Mouse (Mus musculus) liver, embryonic 14.5 days (tissue): Measurements from ENCODE around the gene Dok4. TPM values are rescaled to one million over a fixed set of nuclear protein-coding genes. Genes with fewer than 3 reads are reported as not detected.
A peak's percentile ranks its signal among the peaks of the same experiment; 100 is the strongest.

Experiments used
- ATAC-seq: fragments of 200-750 bp; cut with Nextera tagmentation; 2 replicates; pipeline ENCODE4 v1.8.0; 2017; ENCODE audit warnings: moderate number of reproducible peaks, mild to moderate bottlenecking, moderate library complexity; ENCODE audit not compliant: insufficient read depth
- DNase-seq, 3 experiments: peaks; one replicate each; pipeline ENCODE4 v3.0.0-alpha.2; 2012 to 2013; ENCODE audit warnings: low read depth in 3 of 3, low spot score in 3 of 3
- H3K27ac ChIP-seq: fragments of 300-500 bp; sonication (generic); 2 replicates; pipeline ENCODE4 v1.5.1; 2014; ENCODE audit warnings: moderate library complexity, mild to moderate bottlenecking, control low read depth, inconsistent platforms
- H3K27me3 ChIP-seq: fragments of 300-500 bp; sonication (generic); 2 replicates; pipeline ENCODE4 v1.6.1; 2014; ENCODE audit warnings: mild to moderate bottlenecking, low read length, moderate library complexity; ENCODE audit not compliant: control insufficient read depth, insufficient read depth
- H3K36me3 ChIP-seq: fragments of 300-500 bp; sonication (generic); replicated peaks from 2 replicates; pipeline ENCODE4 v1.6.1; 2014; ENCODE audit warnings: low read depth; ENCODE audit not compliant: control insufficient read depth, insufficient read depth
- H3K4me1 ChIP-seq, 2 experiments: fragments of 200-500 bp in 1 of 2; fragments of 300-500 bp in 1 of 2; sonication (generic) in 1 of 2; replicated peaks; 2 replicates each; pipeline ENCODE4 v1.6.1; 2012 to 2014; ENCODE audit warnings: antibody characterized with exemption in 1 of 2, inconsistent platforms in 1 of 2, low read length in 1 of 2; ENCODE audit not compliant: control insufficient read depth in 2 of 2, insufficient read depth in 2 of 2
- H3K4me2 ChIP-seq: fragments of 300-500 bp; sonication (generic); 2 replicates; pipeline ENCODE4 v1.6.1; 2014; ENCODE audit warnings: low read depth, mild to moderate bottlenecking, control low read depth, moderate library complexity
- H3K4me3 ChIP-seq, 2 experiments: fragments of 200-500 bp in 1 of 2; fragments of 300-500 bp in 1 of 2; sonication (generic) in 1 of 2; 2 replicates each; pipeline ENCODE4 v1.5.1; 2012 to 2014; ENCODE audit warnings: low read depth in 2 of 2, low read length in 2 of 2, mild to moderate bottlenecking in 2 of 2, control low read depth in 1 of 2, inconsistent platforms in 1 of 2, moderate library complexity in 1 of 2; ENCODE audit not compliant: insufficient read depth in 1 of 2
- H3K9ac ChIP-seq: fragments of 300-500 bp; sonication (generic); replicated peaks from 2 replicates; pipeline ENCODE4 v1.6.1; 2014; ENCODE audit warnings: mild to moderate bottlenecking, control low read depth, moderate library complexity
- H3K9me3 ChIP-seq: fragments of 300-500 bp; sonication (generic); 2 replicates; pipeline ENCODE4 v1.6.1; 2016; ENCODE audit warnings: low read length, mixed read lengths; ENCODE audit not compliant: control insufficient read depth
- CTCF ChIP-seq: IDR thresholded peaks from 2 replicates; pipeline ENCODE4 v1.5.1; 2016; ENCODE audit warnings: antibody characterized with exemption, low read depth, control low read depth
- EP300 ChIP-seq: IDR thresholded peaks from 2 replicates; pipeline ENCODE4 v1.6.1; 2016; ENCODE audit warnings: antibody characterized with exemption, low read depth
- WGBS: fragments of 180-500 bp; shearing (Covaris S2); extraction: QIAGEN DNeasy Blood & Tissue Kit; methylation state at CpG from one replicate; pipeline ENCODE4 v1.1.7; 2014; ENCODE audit not compliant: insufficient replicate concordance; 5-methylcytosine and 5-hydroxymethylcytosine counted together
- polyA plus RNA-seq, 2 experiments: library from polyadenylated mRNA; depleted of rRNA in 1 of 2; stranded (reverse) in 1 of 2; unstranded in 1 of 2; fragments of >200 nt; fragmentation: Nextera tagmentation in 1 of 2; extraction: Ambion mirVana in 1 of 2; gene quantifications; 2 replicates each; pipeline versions ENCODE4 v1.2.1 to v1.2.3; 2012 to 2014

Dok4 gene
- polyA plus RNA-seq, 2 experiments = 7.2 to 11.1 TPM

GRCm38 (mm10) chr8:94863897-94864673 lies 12.0 kb downstream of the Dok4 start:
- Histone ChIP-seq H3K9me3 (no peaks in the 10 kb centered on the region), H3K27me3 (no peaks in the 10 kb centered on the region), H3K4me2 (no peak overlapping the region), H3K4me1 (peaks cover 9 to 16% of the 10 kb centered on the region in 2 experiments), H3K4me3 (no peak overlapping the region), H3K9ac (no peak overlapping the region; the same call in 1 of the 2 replicates), H3K27ac (no peak overlapping the region), H3K36me3 (peaks cover 54% of the 10 kb centered on the region)
- DNase-seq (peak in 2 of 3 experiments; percentile 22 to 37), ATAC-seq (peak; percentile 39; the same call in 1 of the 2 replicates)
- WGBS = 60% methylated on average over 10 of the region's 10 CpGs
- TF ChIP-seq EP300 (peak; percentile 51; the same call in 1 of the 2 replicates), CTCF (peak; percentile 48; the same call in 1 of the 2 replicates)

GRCm38 (mm10) chr8:94862487-94863220 lies 13.5 kb downstream of the Dok4 start:
- H3K4me1 ChIP-seq = peaks cover 12 to 21% of the 10 kb centered on the region in 2 experiments

GRCm38 (mm10) chr8:94861352-94861910 lies 14.7 kb downstream of the Dok4 start:
- Histone ChIP-seq H3K9me3 (no peaks in the 10 kb centered on the region), H3K4me3 (no peak overlapping the region), H3K27me3 (no peaks in the 10 kb centered on the region), H3K27ac (no peak overlapping the region), H3K4me2 (no peak overlapping the region), H3K9ac (no peak overlapping the region), H3K4me1 (peaks cover 12 to 21% of the 10 kb centered on the region in 2 experiments), H3K36me3 (peaks cover 46% of the 10 kb centered on the region)
- ATAC-seq (no peak), DNase-seq (peak in 2 of 3 experiments; percentile 59 to 65)
- TF ChIP-seq CTCF = peak; percentile 92
- TF ChIP-seq EP300 = no peak
- 66% methylated on average over 8 of the region's 8 CpGs for WGBS

More at GRCm38 (mm10) chr8:94862487-94863220, 13.5 kb downstream of the Dok4 start:
- Histone ChIP-seq H3K27ac (no peak overlapping the region), H3K4me3 (no peak overlapping the region), H3K9ac (no peak overlapping the region), H3K4me2 (no peak overlapping the region), H3K27me3 (no peaks in the 10 kb centered on the region), H3K9me3 (no peaks in the 10 kb centered on the region), H3K36me3 (peaks cover 54% of the 10 kb centered on the region)
- ATAC-seq (peak; percentile 10; the same call in 1 of the 2 replicates), DNase-seq (no peak)
- TF ChIP-seq CTCF = no peak
- TF ChIP-seq EP300 = no peak
- 64% methylated on average over 12 of the region's 12 CpGs for WGBS

- TF ChIP-seq EP300 (no peak), CTCF (peak; percentile 90)
- peak within 1 kb of the TSS; percentile 50 for H3K27ac ChIP-seq
- H3K4me1 ChIP-seq = peaks cover 3 to 8% of the 10 kb centered on the region in 2 experiments
- peak; percentile 80 for ATAC-seq
- no peaks in the 10 kb centered on the region for H3K27me3 ChIP-seq
- peak within 1 kb of the TSS; percentile 90 for H3K9ac ChIP-seq
- under 1% methylated on average over 68 of the region's 68 CpGs for WGBS
- H3K4me2 ChIP-seq = peak within 1 kb of the TSS; percentile 82
- H3K4me3 ChIP-seq = peak within 1 kb of the TSS; percentile 85 to 89
- H3K36me3 ChIP-seq = peaks cover 27% of the 10 kb centered on the region
- no peaks in the 10 kb centered on the region for H3K9me3 ChIP-seq
- DNase-seq = peak; percentile 67 to 70 (median 68)
Observed at GRCm38 (mm10) chr8:94857346-94858173, 18.6 kb downstream of the Dok4 start, which contains the start of gene Polr2c. TSS of gene Polr2c (plus strand) at chr8:94857450.
